Mouse (Mus musculus): ENCODE results near the gene Rnaseh2a.

Gene Rnaseh2a

DNA sequence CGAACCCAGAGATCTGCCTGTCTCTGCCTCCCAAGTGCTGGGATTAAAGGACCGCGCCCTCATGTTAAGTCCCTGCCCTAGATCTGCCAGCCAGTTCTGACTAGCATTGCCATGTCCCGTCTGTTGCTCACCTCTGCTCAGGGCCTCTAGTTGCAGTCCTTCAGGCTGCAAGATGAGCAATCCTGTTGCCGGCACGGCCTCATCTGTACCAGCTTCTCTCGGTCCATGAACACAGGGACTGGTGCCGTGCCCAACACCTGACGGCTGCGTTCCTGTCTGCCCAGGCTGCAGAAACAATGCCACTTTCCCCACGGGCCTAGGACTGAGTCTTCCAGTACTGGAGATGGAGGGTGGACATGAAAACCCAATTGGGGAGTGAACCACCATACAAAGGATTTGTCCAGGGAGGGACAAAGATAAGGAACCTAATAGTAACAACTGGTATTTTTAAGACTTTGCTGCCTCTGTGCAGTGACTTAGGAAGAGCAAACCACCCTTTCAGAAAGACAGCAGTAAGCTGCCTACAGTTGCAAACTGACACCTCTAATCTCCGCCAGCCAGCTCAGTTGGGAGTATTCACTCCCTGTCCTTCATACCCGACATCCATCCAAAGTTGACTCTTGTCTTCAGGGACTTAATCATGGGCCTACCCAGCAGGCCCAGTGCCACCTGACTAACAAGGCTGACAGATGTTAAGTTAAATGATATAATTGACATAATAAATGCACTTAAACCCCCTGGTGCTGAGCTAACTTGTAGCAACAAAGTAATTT, 1.8 kb downstream of the Rnaseh2a start:
- DNase-seq (ENCODE audit: low spot score) = no peak

DNA sequence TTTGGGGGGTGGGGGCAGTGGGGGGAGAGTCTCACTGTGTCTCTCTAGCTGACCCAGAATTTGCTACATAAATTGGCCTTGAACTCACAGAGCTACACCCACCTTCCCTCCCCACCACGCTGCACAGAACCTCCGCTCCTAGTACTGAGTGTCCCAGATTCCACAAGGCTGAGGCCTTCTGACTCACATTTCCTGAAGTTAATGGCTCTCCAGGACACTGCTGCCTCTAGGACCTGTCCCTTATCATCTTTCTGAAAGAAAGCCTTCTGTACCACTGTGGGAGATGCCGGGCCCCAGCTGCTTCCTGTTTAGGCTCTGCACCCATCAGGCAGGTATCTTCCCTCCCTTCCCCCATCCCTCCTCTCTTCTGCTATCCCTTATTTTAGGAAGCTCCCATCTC, 3.0 kb downstream of the Rnaseh2a start:
- DNase-seq (ENCODE audit: low spot score) = no peak

DNA sequence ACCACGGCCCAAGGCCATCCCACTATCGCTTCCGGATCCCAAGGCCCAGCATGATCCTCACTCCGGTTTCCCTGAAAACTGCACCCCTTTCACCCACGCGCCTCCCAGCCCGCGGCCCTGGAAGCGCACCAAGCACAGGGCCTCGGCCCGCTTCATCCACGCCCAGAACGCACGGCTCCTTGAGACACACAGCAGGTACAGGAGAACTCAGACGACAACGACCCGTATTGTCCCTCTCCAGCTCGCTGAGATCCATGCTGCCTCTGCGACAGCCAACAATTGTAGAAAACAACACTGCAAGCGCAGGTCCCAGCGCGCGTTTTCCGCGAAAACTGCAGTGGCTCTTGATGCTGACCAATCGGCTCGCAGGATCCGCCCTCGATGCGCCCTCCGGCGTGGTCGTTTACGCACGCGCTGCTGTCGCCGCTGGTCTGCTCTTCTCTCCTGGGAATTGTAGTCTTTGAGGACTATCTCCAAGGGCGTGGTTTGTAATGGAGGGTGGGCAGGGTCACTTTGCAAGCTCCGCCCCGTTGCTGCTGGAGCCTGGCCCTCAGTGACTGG, 3.8 kb downstream of the Rnaseh2a start:
- DNase-seq (ENCODE audit: low spot score) = peak; percentile 89

DNA sequence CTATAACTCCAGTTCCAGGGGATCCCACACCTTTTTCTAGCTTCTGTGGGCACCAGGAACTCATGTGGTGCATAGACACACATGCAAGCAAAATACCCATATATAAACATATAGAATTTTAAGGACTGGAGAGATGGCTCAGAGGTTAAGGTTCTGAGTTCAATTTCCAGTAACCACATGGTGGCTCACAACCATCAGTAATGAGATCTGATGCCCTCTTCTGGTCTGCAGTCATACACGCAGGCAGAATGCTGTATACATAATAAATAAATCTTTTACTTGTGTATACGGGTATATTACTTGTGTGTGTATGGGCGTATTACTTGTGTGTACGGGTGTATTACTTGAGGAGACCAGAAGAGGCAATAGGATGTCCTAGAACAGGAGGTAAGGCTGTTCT, 5.6 kb downstream of the Rnaseh2a start:
- no peak for DNase-seq (ENCODE audit: low spot score)

DNA sequence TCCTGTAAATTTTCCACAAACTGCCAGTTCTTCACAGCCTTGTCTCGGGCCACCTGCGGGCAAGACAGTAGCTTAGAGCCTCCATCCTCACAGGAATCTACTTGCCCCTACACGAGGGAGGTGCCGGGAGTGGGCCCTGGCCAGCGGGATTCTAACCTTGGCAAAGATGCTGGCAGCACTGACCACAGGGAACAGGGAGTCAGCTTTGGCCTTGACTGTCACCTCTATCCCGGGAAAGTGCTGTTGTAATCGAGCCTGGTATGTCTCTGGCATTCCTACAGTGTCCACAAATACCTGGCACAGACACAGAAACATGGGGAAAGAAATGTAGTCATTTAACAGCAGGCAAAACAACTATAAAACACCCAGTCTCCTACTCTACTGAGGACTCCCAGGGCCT, 9.8 kb downstream of the Rnaseh2a start:
- DNase-seq (ENCODE audit: low spot score) = no peak

DNA sequence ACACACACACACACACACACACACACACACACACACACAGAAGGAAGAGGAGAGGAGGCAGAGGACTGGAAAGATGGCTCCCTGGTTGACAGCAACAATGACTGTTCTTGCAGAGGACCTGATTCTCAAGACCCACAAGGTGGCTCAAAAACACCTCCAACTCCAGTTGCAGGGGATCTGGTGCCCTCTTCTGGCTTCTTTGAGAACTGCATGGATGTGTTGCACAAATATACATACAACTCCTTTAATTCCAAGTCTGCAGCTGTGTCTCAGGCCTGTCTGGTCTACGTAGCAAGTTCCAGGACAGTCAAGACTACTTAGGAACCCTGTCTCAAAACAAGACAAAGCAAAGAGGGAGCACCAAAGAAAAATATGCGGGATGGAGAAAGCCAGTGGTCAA, 12.8 kb downstream of the Rnaseh2a start:
- DNase-seq (ENCODE audit: low spot score) = peak; percentile 69

DNA sequence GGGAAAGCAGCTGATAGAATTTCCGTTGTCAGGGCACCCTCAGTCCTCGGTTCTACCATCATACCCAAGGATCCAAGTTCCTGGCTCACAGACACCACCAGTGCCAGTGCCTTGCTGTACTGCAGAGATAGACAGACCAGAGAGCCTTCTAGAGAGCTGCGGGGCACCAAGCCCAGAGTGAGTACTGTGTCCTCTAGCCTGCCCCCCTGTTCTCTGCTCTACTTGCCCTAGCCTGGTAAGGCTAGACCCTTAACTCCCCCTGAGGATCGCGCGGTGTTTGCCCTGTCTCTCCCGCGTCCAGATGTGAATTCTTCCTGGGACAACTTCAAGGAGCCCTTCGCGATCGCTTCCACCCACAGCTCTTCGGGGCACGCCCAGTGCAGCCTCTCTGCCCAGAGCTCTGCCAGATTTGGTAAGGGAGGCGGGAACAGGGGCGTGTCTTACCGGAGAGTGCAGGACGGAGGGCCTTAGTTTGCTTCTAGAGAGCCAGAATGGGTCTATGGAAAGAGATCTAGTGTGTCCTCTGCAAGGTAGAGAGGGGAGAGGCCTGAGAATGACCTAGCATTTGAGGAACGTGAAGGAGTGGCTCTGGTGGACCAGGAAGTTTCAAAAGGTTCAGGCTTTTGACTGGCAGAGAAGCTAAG, 16.8 kb downstream of the Rnaseh2a start:
- DNase-seq (ENCODE audit: low spot score) = no peak

DNA sequence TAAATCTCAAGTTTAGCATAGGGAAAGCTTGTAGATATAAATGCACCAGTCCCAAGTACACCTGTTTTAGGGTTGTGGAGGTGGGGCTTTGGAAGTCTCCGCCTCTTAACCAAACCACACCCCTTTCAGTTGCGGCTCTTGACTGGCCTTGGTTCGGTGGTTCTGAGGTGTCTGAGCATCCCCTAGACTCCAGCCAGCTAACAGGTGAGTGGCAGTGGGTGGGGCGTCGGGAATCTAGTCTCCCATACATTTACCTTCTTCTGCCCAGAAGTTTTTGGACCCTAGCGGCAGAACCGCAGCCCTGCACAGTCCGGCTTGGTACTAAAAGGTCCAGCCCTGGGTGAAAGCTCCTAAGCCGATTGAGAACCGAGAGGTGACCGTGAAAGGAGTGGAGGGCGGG, 19.8 kb downstream of the Rnaseh2a start:
- DNase-seq (ENCODE audit: low spot score) = no peak

DNA sequence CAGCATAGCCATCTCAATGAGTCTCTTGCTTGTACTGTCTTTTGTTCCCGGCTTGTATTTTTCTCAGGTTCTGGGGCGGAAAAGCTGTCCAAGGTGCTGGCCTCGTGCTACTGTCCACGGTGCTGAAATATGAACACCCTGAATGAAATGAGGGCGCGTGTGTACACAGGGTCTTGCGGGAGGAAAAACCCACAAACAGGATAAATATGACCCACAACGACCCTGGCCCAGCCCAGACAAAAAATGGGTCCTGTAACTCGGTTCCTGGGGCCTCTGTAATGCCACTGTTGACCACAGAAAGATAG, 22.4 kb downstream of the Rnaseh2a start:
- DNase-seq (ENCODE audit: low spot score) = no peak

DNA sequence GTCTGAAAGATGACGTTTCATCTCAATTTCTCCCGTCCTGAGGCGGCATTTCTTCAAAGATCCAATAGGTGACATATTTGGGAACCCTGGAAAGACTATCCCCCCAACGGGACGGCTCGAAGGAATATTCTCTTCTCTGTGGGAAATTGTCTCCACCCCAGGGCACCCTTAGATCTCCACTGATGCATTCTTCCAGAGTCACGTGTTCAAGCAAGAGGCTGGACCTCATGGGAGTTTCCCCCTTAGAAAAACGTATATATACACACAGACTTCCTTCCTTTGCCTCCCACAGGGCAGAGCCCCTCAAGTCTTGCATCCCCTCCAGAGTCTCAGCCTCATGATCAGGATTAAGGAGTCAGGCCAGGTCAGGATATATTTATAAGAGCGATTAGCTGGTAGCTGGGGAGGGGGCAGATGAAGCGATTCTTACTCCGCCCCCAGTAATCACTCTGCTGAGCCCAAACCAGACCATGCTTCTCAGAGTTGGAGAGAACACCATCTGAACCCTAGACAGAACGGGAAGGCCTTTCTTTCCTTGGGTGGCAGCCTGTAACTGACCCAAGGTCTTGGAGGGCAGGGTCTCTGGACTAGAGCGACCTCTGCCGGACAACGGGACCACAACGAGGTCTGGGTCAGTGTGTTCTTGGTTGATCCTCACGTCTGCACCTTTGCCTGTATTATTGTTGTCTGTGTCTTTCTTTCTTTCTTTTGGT, 22.9 kb downstream of the Rnaseh2a start, which contains the start of gene Rtbdn:
Gene Rtbdn, plus strand, starts transcription at position 464 of the 713 bp plus-strand sequence.
- no peak for DNase-seq (ENCODE audit: low spot score)

DNA sequence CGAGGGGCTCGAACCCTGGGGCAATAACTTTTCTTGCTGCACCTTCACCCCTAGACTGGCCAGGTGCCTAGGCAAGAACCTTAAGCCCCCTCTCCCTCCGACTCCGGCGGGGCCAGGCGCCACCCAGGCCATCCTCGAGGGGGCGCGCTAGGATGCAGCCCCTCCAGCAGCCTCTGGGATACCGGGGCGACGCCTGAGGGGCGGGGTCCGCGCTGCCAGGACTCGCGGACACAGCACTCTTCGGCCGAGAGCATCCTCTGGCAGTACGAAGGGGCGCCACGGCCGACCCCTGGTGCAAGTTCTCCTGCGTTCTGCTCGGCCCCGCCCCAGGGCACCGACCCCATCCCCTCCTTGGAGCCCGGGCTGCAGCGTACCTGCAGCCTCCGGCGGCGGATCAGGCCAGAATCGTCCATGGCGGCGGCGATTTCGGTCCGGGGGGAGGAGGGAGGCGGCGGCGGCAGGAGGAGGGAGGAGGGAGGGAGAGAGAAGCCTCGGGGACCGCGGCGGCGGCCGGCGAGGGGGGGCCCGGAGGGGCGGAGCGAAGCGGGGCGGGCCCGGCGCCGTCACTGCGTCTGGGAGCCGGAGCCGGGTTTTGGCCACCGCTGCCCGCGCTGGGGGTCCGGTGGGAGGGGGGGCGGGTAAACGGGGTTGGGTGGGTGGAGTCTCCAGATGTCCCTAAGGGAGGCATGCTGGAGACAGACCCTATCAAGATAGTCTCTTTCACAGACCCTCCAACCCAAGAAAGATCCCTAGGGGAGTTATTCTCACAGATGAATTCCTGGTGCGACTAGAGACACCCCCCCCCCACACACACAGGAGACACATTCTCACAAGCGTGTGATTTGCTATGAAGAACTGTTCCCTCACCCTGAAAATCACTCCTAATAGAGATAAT, 23.7 kb downstream of the Rnaseh2a start:
- no peak for DNase-seq (ENCODE audit: low spot score)

DNA sequence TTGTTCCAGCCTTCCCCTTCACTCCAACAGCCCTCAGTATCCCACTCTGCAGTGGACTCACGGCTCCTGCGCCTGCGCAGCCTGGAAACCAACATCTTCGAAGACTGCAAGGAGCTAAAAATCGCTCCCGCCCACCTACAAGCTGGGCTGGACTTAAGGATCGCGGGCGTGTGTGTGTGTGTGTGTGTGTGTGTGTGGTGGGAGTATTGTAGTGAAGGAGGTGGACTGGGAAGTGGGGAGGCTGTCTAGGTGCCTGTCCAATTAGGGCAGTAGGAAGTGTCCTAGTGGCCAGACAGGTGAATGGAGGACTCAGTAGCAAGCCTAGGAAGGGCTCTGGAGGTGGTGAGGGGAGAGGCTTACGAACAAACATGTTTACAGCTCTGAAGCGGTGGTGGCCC, 24.3 kb downstream of the Rnaseh2a start:
- DNase-seq (ENCODE audit: low spot score) = no peak

DNA sequence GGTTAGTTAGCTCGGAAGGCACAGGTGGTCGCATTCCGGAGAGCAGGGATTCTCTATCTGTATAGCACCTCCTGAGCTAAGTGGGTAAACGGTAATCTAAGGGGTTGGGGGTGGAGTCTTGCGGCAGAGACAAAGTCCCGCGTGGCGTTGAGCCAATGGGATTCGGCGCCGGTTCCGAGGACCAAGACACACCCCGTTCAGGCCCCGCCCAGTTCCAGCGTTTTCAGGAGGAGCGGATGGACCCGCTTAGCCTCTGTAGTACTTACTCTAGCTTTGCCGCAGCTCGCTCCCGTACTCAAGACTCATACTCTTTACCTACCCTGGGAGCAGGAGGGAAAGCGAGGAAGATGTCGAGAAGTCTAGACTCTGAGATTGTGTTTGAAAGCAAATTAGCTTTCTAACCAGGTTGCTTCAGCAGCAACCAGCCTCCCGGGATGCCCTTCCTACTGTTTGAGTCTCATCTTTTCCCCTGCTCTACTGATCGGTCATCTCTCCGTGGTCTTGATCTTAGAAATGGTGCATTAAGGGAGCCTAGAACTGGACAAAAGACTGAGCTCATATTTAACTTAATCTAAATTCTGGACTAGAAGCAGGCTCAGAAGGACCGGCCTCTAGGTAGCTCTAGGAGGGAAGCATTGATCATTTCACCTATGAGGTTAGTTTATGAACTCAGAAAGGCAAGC, 24.9 kb downstream of the Rnaseh2a start:
- DNase-seq (ENCODE audit: low spot score) = peak; percentile 52

DNA sequence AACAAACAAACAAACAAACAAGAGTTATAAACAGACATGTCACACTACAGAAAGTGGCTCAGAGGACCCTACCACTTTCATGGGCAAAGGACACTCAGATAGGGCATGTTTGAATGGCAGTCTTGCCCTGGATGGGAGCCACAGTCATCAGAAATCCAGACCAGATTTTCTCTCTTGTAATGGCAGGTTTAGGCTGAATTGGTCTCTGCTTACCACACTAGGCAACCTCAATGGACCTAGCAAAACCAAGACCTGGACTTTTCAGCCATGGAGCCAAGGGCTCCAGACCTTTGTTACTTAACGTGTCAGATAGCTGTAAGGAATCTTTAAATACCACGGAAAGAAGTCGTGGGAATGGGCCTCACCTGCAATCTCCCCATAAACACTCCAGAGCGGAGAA, 25.9 kb downstream of the Rnaseh2a start:
- no peak for DNase-seq (ENCODE audit: low spot score)

DNA sequence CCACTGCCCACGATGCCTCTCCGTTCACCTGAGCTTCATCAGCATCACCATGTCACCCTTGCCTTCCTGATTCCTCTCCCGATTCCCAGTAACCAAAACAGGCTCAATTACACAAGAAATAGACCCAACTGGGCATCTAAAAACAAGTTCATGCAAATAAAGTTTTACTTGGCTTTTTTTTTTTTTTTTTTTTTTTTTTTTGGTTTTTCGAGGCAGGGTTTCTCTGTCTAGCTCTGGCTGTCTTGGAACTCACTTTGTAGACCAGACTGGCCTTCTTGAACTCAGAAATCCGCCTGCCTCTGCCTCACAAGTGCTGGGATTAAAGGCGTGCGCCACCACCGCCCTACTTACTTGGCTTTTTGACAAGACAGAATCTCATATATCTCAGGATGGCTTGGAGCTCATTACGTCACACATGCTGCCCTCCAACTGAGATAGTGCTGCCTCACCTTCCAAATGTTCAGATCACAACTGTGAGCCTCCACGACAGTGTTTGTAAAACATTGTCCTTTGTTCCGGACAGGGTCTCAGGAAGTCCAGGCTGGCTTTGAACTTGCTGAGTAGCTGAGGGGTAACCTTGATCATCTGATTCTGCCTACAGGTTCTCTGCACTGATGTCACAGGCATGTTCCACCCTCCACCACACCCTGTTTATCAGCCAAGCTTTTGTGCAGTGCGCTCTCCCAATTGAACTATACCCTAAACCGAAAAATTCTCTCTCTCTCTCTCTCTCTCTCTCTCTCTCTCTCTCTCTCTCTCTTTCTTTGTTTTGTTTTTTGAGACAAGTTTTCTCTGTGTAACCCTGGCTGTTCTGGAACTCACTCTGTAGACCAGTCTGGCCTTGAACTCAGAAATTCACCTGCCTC, 31.7 kb downstream of the Rnaseh2a start:
- DNase-seq (ENCODE audit: low spot score) = no peak

DNA sequence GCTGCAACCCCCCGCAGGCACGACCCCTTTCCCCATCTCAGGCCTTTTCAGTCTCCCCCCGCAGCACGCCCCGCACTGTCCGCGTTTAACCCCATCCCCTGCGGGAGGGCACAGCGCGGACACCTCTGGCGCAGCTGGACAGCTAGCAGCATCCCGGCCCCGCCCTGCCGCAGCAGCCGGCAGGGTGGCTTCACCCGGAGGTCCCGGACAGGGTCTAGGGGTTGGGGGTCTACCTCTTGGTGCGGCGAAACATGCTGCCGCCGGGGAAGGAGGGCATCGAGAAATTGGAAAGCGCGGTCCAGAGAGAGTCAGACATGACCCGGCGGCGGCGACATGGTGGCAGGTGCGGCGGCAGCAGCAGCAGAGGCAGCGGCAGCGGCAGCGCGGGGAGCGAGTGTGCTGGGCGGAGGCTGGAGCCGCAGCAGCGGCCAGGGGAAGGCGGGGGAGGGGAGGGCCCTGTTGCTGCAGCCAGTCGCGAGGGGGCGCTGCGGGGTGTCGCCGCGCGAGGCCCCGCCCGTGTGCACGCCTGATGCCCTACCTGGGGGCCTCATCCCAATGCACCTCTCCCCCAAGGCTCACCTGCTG, 32.5 kb downstream of the Rnaseh2a start, which contains the start of gene Mast1:
Gene Mast1, minus strand, starts transcription at position 398 of the 585 bp plus-strand sequence.
- peak; percentile 62 for DNase-seq (ENCODE audit: low spot score)

DNA sequence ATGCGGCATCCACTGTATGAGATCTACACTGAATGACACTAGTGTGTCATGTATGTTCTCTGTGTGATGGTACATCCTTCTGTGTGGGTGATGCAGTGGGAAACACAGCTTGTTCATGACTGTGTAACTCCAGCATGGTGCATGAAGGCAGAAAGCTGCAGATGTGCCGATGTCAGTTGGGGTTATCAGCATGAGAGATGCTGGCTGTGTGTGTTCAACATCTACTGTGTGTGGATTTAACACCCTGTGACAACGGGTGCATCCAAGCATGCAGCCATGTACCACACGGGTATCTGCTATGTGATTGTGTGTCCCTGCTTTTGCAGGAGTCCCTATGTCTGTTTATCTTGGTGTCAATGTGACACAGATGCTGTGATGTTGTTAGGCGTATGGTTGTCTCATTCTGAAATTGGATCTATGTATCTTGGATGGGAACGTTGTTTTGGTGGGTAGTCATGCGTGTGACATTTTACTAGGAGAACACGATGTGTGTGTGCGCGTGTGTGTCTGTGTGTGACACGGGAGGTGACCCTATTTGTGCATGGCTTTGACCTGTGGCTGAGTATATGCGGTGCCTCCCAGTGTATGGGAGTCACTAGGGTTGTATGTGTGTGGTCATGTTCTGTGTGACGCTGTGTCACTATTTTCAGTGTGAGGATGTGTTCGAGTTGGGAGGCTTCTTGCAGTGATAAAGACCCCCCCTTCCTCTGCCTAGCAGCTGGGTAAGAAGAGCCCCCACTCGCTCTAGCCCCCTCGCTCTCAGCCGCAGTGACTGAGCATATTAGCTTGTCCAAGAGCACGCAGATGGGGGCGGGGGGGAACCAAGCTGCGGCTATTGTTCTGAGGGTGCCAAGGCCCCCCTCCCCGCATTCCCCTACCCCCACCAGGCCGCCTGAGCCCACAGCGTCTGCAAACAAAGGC, 33.3 kb downstream of the Rnaseh2a start:
- no peak for DNase-seq (ENCODE audit: low spot score)

DNA sequence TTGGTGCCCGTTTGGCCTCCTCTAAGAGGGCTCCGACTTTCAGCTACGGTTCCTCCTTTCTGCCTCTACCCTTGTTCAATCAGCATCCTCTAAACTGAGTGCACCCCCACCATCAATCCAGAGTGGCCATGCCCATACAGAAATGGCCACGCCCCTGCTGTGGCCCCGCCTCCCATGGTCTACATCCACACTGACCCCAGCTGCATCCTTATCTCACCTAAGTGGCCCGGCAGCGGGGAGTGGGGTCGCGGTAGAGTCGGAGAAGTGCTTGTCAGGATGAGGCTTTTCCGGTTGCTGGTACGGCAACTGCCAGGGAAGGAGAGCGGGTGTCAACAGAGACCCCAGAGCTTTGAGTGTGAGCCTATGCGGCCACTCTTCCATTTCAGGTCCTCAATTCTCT, 34.1 kb downstream of the Rnaseh2a start:
- no peak for DNase-seq (ENCODE audit: low spot score)

DNA sequence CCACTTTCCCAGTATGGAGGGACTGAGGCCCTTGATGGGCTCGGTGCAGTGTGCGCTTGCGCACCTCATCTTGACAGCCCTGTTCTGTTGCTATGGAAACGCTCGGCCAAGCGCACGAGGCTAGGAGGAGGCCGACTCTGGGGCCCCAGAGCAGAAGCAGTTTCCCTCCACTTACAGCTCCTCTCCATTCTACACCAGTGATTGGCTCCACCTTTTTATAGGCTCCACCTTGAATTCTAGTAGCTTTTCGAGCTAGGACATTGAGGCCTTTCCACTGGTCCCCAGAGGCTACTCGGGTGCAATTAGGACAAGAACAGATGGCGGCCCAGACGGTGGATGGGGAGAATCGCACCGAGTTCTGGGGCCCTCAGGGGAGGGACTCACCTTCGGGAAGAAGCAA, 34.7 kb downstream of the Rnaseh2a start:
- no peak for DNase-seq (ENCODE audit: low spot score)

Measured in T-cell, adult 2 months (primary cell).